In the genomic region with DNA sequence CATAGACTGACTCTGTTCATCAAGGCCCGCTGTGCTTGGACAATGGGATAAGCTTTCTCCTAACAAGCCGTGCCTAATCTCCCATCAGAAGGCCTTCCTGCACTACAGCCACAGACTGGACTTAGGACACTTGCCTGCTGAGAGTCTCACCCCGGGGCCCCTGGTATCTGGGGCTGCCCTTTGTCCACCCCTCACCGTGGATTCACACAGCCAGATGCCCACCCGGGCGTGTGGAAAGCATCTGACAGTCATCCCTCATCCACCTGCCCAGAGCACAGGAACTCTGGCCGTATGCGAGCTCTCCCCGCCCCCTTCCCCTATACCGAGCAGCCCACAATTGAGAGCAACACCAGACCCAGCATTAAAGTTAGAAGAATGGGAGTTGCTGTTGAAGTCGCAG, we compare ENCODE assay signal across 21 mouse cellular contexts. TPM values are rescaled to one million over a fixed set of nuclear protein-coding genes. Genes with fewer than 3 reads are reported as not detected.
"Had no signal": no experiment of that assay in that cellular context is flagged by ENCODE, and none has a peak within 500 bp of the region (broad histone marks: within the 10 kb centered on the region; RNA-seq: fewer than 3 reads in every experiment).

No protein-coding gene starts in this region.

- DNase-seq: kidney, adult 11 months; kidney, postnatal 10 days; left cerebral cortex, postnatal 4 days; lung, adult 18-20 months; thymus, adult 2 months; thymus, postnatal 25 days had no signal

- H3K36me3 ChIP-seq: limb, embryonic 13.5 days; neural tube, embryonic 13.5 days had no signal

- H3K4me2 ChIP-seq: limb, embryonic 13.5 days; neural tube, embryonic 13.5 days had no signal

- H3K9ac ChIP-seq: limb, embryonic 13.5 days; liver, embryonic 14.5 days; neural tube, embryonic 13.5 days had no signal

- H3K4me3 ChIP-seq: limb, embryonic 13.5 days; neural tube, embryonic 13.5 days had no signal

- H3K27ac ChIP-seq: limb, embryonic 13.5 days; liver, embryonic 14.5 days; neural tube, embryonic 13.5 days; stomach, postnatal 0 days had no signal

- H3K4me1 ChIP-seq: limb, embryonic 13.5 days; neural tube, embryonic 13.5 days had no signal

- H3K9me3 ChIP-seq: limb, embryonic 13.5 days; neural tube, embryonic 13.5 days had no signal

RNA-seq across cellular contexts. Expression of a gene that starts 1.0 kb away (rescaled TPM):
- total RNA-seq: layer of hippocampus, adult 8-10 months; layer of hippocampus, postnatal 14 days; left cerebral cortex, adult 18-20 months; left cerebral cortex, postnatal 10 days; left cerebral cortex, postnatal 4 days; liver, adult 2 months; megakaryocyte-erythroid progenitor cell, adult 5-6 weeks had no signal
- polyA plus RNA-seq: intestine, embryonic 14.5 days; kidney, embryonic 14.5 days; large intestine, adult 2 months; limb, embryonic 13.5 days; liver, adult 2 months; liver, embryonic 14.5 days; lung, embryonic 16.5 days; neural tube, embryonic 13.5 days; stomach, postnatal 0 days; thymus, adult 2 months; urinary bladder, adult 2 months had no signal
